Mouse (Mus musculus): ENCODE results near the gene Rnf185. TPM values are rescaled to one million over a fixed set of nuclear protein-coding genes. Genes with fewer than 3 reads are reported as not detected.
A peak's percentile ranks its signal among the peaks of the same experiment; 100 is the strongest.

The Rnf185 gene
- polyA plus RNA-seq, 1 experiment, result 12.8 TPM

DNA sequence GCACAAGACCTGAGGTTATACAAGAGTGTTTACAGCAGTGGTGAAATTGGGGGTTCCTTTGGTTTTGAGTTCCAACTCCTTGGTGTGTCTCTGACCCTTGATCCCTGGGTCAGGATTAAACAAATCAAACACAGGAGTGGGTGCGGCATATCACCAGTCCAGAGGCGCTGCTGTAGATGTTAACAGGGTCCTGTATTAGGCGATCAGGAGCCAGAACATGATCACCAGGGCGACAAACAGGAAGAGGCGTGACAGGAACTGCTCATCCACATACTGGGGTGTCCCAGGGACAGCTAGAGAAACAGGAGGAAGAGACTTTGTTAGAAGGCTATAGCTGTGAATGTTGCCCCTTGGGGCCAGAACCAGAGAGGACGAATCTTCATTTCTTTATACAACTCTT, 34.4 kb downstream of the Rnf185 start:
- Histone ChIP-seq H3K27me3 (ENCODE audit: control insufficient read depth, insufficient read depth, low read length) (no peaks in the 10 kb centered on the region), H3K4me3 (ENCODE audit: extremely low read depth, insufficient read depth, insufficient read length) (no peak overlapping the region), H3K36me3 (ENCODE audit: control insufficient read depth, insufficient read depth, low read length) (peaks cover 18% of the 10 kb centered on the region), H3K27ac (ENCODE audit: insufficient read depth, low read length) (no peak overlapping the region), H3K4me1 (ENCODE audit: control insufficient read depth, insufficient read depth, insufficient read length) (no peaks in the 10 kb centered on the region)
- TF ChIP-seq POLR2A (IDR thresholded peaks at IDR 0.05; ENCODE audit: low read depth, low read length), result no peak
- no peak for TF ChIP-seq CTCF (IDR thresholded peaks at IDR 0.05; ENCODE audit: extremely low read depth, insufficient read depth, insufficient read length, insufficient replicate concordance)
- WGBS, result 71% methylated on average over 6 of the region's 6 CpGs
- DNase-seq (ENCODE audit: low read depth in 1 of 2, low spot score in 2 of 2), result no peak

DNA sequence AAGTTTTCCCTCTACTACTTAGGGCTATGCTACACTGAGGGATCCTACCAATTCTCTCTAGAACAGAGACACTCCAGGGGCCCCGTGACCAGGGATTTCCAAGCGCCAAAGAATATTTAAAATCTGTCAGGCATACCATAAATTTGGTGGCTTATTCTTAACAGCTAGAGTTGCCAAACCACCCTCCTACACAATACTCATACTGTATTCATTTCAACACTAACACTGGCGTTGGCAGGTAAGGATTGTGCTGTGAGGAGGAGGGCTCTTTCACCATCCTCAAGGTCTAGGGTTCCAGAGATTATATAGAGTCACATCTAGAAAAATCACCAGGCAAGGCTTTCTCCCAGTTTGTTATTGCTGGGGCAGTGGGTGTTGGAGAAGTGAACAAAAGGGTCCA, 35.8 kb downstream of the Rnf185 start:
- DNase-seq (ENCODE audit: low read depth in 1 of 2, low spot score in 2 of 2), result no peak
- peaks cover 18% of the 10 kb centered on the region for H3K36me3 ChIP-seq (ENCODE audit: control insufficient read depth, insufficient read depth, low read length)
- no peaks in the 10 kb centered on the region for H3K4me1 ChIP-seq (ENCODE audit: control insufficient read depth, insufficient read depth, insufficient read length)
- TF ChIP-seq CTCF (IDR thresholded peaks at IDR 0.05; ENCODE audit: extremely low read depth, insufficient read depth, insufficient read length, insufficient replicate concordance) (no peak), POLR2A (IDR thresholded peaks at IDR 0.05; ENCODE audit: low read depth, low read length) (no peak)
- H3K4me3 ChIP-seq (ENCODE audit: extremely low read depth, insufficient read depth, insufficient read length), result no peak overlapping the region
- WGBS, result 97% methylated on average over 3 of the region's 3 CpGs
- H3K27me3 ChIP-seq (ENCODE audit: control insufficient read depth, insufficient read depth, low read length), result no peaks in the 10 kb centered on the region
- no peak overlapping the region for H3K27ac ChIP-seq (ENCODE audit: insufficient read depth, low read length)

DNA sequence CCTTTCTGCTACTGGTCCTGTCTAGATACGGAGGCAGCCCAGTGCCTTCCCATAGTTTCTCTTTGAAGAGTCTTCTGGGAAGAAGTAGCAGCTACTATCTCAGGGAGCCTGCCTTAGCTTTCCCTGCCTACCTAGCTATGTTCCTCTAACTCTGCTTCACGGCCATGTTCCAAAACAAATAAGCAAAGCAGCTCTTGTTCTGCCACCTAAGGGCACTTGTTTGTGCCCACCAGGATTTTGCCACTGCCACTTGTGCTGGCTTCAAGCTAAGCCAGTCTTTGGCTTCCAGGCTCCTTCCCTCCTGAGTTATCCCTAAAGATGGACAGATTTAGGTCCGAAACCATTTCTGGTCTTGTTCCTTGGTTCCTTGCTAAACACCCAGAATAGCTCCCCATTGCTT, 40.1 kb downstream of the Rnf185 start:
- WGBS, result 85% methylated on average over 3 of the region's 3 CpGs

DNA sequence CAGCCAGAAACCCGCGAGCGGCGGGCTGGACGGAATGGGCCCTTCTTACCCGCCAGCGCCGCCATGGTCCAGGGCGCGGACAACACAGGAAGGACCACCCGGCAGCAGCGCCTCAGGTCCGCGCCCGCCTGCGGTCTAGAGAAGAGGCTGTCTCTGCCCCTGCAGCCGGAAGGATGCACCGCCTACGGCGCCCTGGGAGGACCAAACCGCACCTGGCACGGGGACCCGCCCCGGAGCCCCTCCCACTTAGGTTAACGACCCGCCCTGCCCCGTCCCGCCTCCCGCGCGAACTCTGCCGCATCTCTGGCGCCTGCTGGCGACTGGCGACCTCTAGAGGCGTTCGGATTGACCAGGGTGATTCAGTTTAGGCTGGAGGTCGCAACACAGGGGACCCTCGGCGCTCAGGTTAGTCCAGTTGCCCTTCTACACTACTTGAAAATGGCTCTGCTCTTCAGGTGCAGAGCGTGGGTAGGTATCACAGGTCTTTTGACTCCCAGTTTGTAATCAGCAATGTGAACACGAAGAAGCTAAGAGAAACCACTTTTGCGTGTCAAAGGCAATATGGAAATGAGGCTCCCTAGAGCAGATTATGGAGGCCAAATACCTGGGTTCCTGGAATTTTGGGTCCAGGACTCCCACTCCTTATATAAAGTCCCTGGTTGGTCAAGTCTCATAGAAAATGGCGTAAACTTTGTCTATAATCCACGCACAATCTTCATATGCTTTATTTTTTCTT, 43.0 kb downstream of the Rnf185 start, which contains the start of gene Limk2:
Gene Limk2, minus strand, starts transcription at position 193 of the 736 bp plus-strand sequence.
- peak; percentile 52; the same call in 1 of the 2 replicates for TF ChIP-seq POLR2A (IDR thresholded peaks at IDR 0.05; ENCODE audit: low read depth, low read length)
- TF ChIP-seq CTCF (IDR thresholded peaks at IDR 0.05; ENCODE audit: extremely low read depth, insufficient read depth, insufficient read length, insufficient replicate concordance), result peak; percentile 80
- Histone ChIP-seq H3K27me3 (ENCODE audit: control insufficient read depth, insufficient read depth, low read length) (no peaks in the 10 kb centered on the region), H3K4me3 (ENCODE audit: extremely low read depth, insufficient read depth, insufficient read length) (peak within 1 kb of the TSS; percentile 80), H3K27ac (ENCODE audit: insufficient read depth, low read length) (peak within 1 kb of the TSS; percentile 80), H3K4me1 (ENCODE audit: control insufficient read depth, insufficient read depth, insufficient read length) (no peaks in the 10 kb centered on the region), H3K36me3 (ENCODE audit: control insufficient read depth, insufficient read depth, low read length) (no peaks in the 10 kb centered on the region)
- 3% methylated on average over 45 of the region's 45 CpGs for WGBS
- DNase-seq (ENCODE audit: low read depth in 1 of 2, low spot score in 2 of 2), result peak; percentile 87 to 96

More for the DNA sequence above, 40.1 kb downstream of the Rnf185 start:
- DNase-seq (ENCODE audit: low read depth in 1 of 2, low spot score in 2 of 2), result no peak
- Histone ChIP-seq H3K4me1 (ENCODE audit: control insufficient read depth, insufficient read depth, insufficient read length) (no peaks in the 10 kb centered on the region), H3K27me3 (ENCODE audit: control insufficient read depth, insufficient read depth, low read length) (no peaks in the 10 kb centered on the region), H3K36me3 (ENCODE audit: control insufficient read depth, insufficient read depth, low read length) (peaks cover 4% of the 10 kb centered on the region), H3K27ac (ENCODE audit: insufficient read depth, low read length) (no peak overlapping the region), H3K4me3 (ENCODE audit: extremely low read depth, insufficient read depth, insufficient read length) (no peak overlapping the region)
- no peak for TF ChIP-seq CTCF (IDR thresholded peaks at IDR 0.05; ENCODE audit: extremely low read depth, insufficient read depth, insufficient read length, insufficient replicate concordance)
- no peak for TF ChIP-seq POLR2A (IDR thresholded peaks at IDR 0.05; ENCODE audit: low read depth, low read length)

DNA sequence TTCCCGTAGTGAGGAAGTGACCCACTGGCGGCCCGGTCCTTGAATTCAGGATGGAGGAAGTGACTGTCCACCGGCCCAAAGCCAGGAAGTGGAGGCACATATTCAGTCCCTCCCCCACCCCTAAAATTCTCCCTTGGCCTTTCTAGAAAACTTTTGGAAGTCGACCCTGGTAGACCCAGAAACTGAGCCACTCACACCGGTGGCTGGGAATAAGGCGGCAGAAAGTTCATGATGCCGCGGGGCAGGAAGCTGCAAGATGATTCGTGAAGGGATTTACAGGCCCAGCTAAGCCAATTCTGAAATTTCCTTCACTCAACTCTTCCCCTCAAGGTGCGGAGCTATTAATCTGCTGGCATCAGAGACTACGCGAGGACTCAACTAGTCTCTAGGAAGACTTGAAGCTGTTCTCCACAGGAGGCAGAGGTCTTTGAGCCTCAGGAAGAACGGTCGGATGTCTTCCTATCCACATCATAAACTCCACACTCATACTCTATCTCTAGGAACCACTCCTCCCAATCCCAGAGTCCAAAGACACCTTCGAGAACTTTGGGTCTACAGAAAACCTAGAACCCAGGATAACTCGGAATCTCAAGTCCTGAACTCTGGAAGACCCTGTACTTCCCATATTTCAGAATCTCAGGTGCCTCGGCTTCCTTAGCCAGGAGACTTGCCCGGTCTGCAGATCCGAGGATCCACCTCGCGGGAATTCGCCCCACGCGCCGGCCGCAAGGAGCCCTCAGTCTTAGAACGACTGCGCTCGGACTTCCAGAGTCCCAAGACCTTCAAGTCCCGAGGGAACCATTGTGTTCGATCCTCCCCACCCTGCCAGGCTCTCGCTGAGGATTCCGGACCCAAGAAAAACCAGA, 43.8 kb downstream of the Rnf185 start:
- TF ChIP-seq POLR2A (IDR thresholded peaks at IDR 0.05; ENCODE audit: low read depth, low read length) (no peak), CTCF (IDR thresholded peaks at IDR 0.05; ENCODE audit: extremely low read depth, insufficient read depth, insufficient read length, insufficient replicate concordance) (no peak)
- 7% methylated on average over 34 of the region's 34 CpGs for WGBS
- Histone ChIP-seq H3K27ac (ENCODE audit: insufficient read depth, low read length) (peak overlapping the region; percentile 80), H3K4me1 (ENCODE audit: control insufficient read depth, insufficient read depth, insufficient read length) (no peaks in the 10 kb centered on the region), H3K4me3 (ENCODE audit: extremely low read depth, insufficient read depth, insufficient read length) (peak overlapping the region; percentile 80), H3K36me3 (ENCODE audit: control insufficient read depth, insufficient read depth, low read length) (no peaks in the 10 kb centered on the region), H3K27me3 (ENCODE audit: control insufficient read depth, insufficient read depth, low read length) (no peaks in the 10 kb centered on the region)
- DNase-seq (ENCODE audit: low read depth in 1 of 2, low spot score in 2 of 2), result no peak

DNA sequence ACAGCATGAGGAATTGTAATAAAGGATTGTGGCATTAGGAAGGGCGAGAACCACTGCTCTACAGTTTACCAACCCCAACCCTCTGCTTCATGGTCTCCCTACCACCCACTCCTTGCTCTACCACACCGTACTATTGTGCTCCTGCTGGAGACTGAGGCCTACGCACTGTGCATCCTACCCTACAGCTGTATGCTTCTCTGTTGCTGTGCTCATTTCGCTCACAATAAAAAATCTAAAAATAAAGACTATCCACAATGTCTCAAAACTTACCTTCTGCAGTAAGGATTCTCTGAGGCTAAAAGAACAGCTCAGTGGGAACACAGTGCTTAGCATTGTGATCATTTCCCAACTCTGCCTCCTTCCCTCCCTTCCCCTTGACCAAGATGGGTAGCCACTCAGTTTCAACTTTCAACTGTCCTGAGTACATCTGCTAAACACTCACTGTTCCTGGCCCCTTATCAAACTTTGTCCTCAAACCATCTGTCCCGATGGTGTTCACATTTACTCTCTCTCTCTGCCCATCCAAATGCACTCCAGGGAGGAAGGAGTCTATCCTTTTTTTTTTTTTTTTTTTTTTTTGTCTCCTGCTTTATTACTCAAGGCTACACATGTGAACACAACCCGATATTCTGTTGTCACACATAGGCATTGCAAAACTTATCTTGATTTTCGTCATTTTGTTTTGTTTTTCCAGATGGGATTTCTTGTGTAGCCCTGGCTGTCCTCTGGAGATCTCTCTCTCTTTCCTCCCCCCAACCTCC, 47.7 kb downstream of the Rnf185 start:
- WGBS, result 88% methylated on average over 7 of the region's 7 CpGs
- Histone ChIP-seq H3K27me3 (ENCODE audit: control insufficient read depth, insufficient read depth, low read length) (no peaks in the 10 kb centered on the region), H3K36me3 (ENCODE audit: control insufficient read depth, insufficient read depth, low read length) (no peaks in the 10 kb centered on the region), H3K27ac (ENCODE audit: insufficient read depth, low read length) (no peak overlapping the region), H3K4me3 (ENCODE audit: extremely low read depth, insufficient read depth, insufficient read length) (no peak overlapping the region), H3K4me1 (ENCODE audit: control insufficient read depth, insufficient read depth, insufficient read length) (no peaks in the 10 kb centered on the region)
- no peak for DNase-seq (ENCODE audit: low read depth in 1 of 2, low spot score in 2 of 2)
- TF ChIP-seq CTCF (IDR thresholded peaks at IDR 0.05; ENCODE audit: extremely low read depth, insufficient read depth, insufficient read length, insufficient replicate concordance) (no peak), POLR2A (IDR thresholded peaks at IDR 0.05; ENCODE audit: low read depth, low read length) (no peak)

All from spleen, adult 2 months (tissue).